Mouse (Mus musculus) liver, embryonic 11.5 days (tissue): ENCODE results near the gene Pitpnc1. TPM values are rescaled to one million over a fixed set of nuclear protein-coding genes. Genes with fewer than 3 reads are reported as not detected.

Experiments
- ATAC-seq: fragments of 200-750 bp; cut with Nextera tagmentation; replicated peaks from 2 replicates; pipeline ENCODE4 v1.8.0; 2017; ENCODE audit warnings: moderate number of reproducible peaks, mild to moderate bottlenecking, moderate TSS enrichment, moderate library complexity; ENCODE audit not compliant: low FRiP score
- DNase-seq: peaks from one replicate; pipeline ENCODE4 v3.0.0-alpha.2; 2017; ENCODE audit warnings: low spot score
- H3K27ac ChIP-seq: fragments of 300-500 bp; sonication (generic); 2 replicates; pipeline ENCODE4 v1.5.1; 2014; ENCODE audit warnings: mild to moderate bottlenecking, low read depth, low read length, control low read depth
- H3K27me3 ChIP-seq: fragments of 300-500 bp; sonication (generic); replicated peaks from 2 replicates; pipeline ENCODE4 v1.6.1; 2014; ENCODE audit warnings: low read length, mixed read lengths; ENCODE audit not compliant: control insufficient read depth, insufficient read depth
- H3K36me3 ChIP-seq: fragments of 300-500 bp; sonication (generic); 2 replicates; pipeline ENCODE4 v1.6.1; 2014; ENCODE audit warnings: mild to moderate bottlenecking, low read length, moderate library complexity, mixed read lengths; ENCODE audit not compliant: control insufficient read depth, insufficient read depth
- H3K4me1 ChIP-seq: fragments of 300-500 bp; sonication (generic); replicated peaks from 2 replicates; pipeline ENCODE4 v1.6.1; 2014; ENCODE audit warnings: low read length, mixed read lengths; ENCODE audit not compliant: control insufficient read depth, insufficient read depth
- H3K4me2 ChIP-seq: fragments of 300-500 bp; sonication (generic); 2 replicates; pipeline ENCODE4 v1.6.1; 2014; ENCODE audit warnings: mild to moderate bottlenecking, control low read depth, moderate library complexity
- H3K4me3 ChIP-seq: fragments of 300-500 bp; sonication (generic); 2 replicates; pipeline ENCODE4 v1.5.1; 2014; ENCODE audit warnings: low read depth, low read length, control low read depth
- H3K9ac ChIP-seq: fragments of 300-500 bp; sonication (generic); 2 replicates; pipeline ENCODE4 v1.6.1; 2014; ENCODE audit warnings: low read depth, low read length, control low read depth
- H3K9me3 ChIP-seq: fragments of 300-500 bp; sonication (generic); 2 replicates; pipeline ENCODE4 v1.6.1; 2016; ENCODE audit warnings: low read length, inconsistent platforms, mixed read lengths; ENCODE audit not compliant: control insufficient read depth
- WGBS: fragments of 180-500 bp; shearing (Covaris S2); extraction: QIAGEN DNeasy Blood & Tissue Kit; methylation state at CpG from one replicate; pipeline ENCODE4 v1.1.7; 2014; 5-methylcytosine and 5-hydroxymethylcytosine counted together
- polyA plus RNA-seq: library from polyadenylated mRNA; unstranded; fragments of >200 nt; fragmentation: Nextera tagmentation; extraction: Ambion mirVana; gene quantifications from 2 replicates; pipeline ENCODE4 v1.2.1, GENCODE M21; 2014

Pitpnc1 gene
- polyA plus RNA-seq, 1 experiment from 2014 or later = 19.2 TPM

GRCm38 (mm10) chr11:107469523-107470371 is 752 bp downstream of the Pitpnc1 start:
- Histone ChIP-seq H3K36me3 (no peaks in the 10 kb centered on the region), H3K9ac (peak overlapping the region; percentile 93), H3K27ac (peak overlapping the region; percentile 86), H3K4me3 (peak overlapping the region; percentile 89), H3K27me3 (no peaks in the 10 kb centered on the region), H3K9me3 (no peaks in the 10 kb centered on the region), H3K4me2 (peak overlapping the region; percentile 73), H3K4me1 (peaks cover 23% of the 10 kb centered on the region)
- peak; percentile 79 for DNase-seq
- ATAC-seq = peak; percentile 42
- 0% methylated on average over 59 of the region's 59 CpGs for WGBS

DNA sequence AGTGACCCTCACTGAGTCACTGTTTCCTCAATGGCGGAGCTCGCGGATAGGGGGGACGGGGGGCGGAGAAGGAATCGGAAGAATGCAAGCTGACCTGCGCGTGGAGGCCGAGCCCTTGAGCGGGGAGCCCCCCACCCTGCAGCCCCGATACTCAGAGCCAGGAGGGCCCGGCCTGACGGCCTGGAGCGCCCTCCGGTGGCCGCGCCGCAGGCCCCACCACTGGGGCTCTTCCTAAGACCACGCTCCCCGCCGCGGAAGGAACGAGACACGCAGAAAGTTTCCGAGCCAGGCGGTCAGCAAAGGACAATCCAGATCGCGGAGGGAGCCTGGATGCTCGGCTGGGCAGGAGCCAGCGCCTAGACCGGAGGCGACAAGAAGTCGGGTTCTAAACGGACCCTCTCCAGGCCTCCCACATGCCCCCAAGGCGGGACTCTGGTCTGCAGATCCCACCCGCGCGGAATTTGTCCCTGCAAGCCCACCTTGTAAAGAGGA is 1.4 kb downstream of the Pitpnc1 start:
- H3K4me2 ChIP-seq = peak overlapping the region; percentile 73
- peak overlapping the region; percentile 86 for H3K27ac ChIP-seq
- H3K4me3 ChIP-seq = peak overlapping the region; percentile 89
- peak overlapping the region; percentile 93 for H3K9ac ChIP-seq
- WGBS = under 1% methylated on average over 38 of the region's 38 CpGs
- peak; percentile 73 for ATAC-seq
- DNase-seq = peak; percentile 84
- H3K9me3 ChIP-seq = no peaks in the 10 kb centered on the region
- peaks cover 25% of the 10 kb centered on the region for H3K4me1 ChIP-seq
- H3K27me3 ChIP-seq = no peaks in the 10 kb centered on the region
- no peaks in the 10 kb centered on the region for H3K36me3 ChIP-seq

DNA sequence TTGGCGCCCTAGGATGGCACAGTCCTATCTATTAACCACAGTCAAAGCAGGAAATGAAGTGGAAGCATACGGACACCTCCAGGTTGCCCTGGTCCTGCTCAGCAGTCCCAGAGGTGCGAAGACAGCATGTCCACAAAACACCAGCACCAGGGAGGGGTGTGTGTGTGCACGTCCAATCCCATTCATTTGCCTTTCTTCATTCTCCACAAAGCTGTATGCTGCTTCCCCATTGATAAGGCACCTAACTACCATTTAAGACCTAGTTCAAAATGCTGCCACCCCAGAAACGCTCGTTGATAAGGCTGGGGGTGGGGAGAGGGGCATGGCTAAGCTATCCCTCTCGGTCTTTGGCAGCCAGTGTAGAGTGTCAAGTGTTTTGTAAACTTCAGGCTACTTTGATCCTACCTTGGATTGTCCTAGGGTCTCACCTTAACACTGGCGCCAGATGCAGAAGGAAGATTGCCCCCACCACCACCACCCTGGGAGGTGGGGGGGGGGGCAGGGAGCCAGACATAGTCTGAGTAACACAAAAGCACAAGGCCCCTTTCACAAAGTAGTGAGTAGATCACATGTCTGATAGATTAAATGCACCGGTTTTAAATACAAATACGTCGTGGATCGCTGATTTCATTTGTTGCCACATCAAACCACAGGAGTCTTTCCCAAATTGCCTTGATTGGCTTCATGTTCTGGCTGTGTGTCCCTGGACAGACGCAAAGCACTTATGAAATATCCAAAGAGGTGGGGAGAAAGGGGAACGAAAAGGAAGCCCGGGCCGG is 2.1 kb downstream of the Pitpnc1 start:
- H3K4me3 ChIP-seq = peak overlapping the region; percentile 89
- peaks cover 28% of the 10 kb centered on the region for H3K4me1 ChIP-seq
- H3K9me3 ChIP-seq = no peaks in the 10 kb centered on the region
- H3K9ac ChIP-seq = peak overlapping the region; percentile 93
- DNase-seq = peak; percentile 72
- peak overlapping the region; percentile 73 for H3K4me2 ChIP-seq
- H3K36me3 ChIP-seq = no peaks in the 10 kb centered on the region
- H3K27me3 ChIP-seq = no peaks in the 10 kb centered on the region
- WGBS = 7% methylated on average over 16 of the region's 16 CpGs
- H3K27ac ChIP-seq = peak overlapping the region; percentile 86
- ATAC-seq = peak; percentile 81

- no peak overlapping the region for H3K9ac ChIP-seq
- no peaks in the 10 kb centered on the region for H3K9me3 ChIP-seq
- H3K4me3 ChIP-seq = no peak overlapping the region
- ATAC-seq (no peak), DNase-seq (no peak)
- peaks cover 30% of the 10 kb centered on the region for H3K4me1 ChIP-seq
- H3K36me3 ChIP-seq = 0 out of 2 replicates have a peak, but pooled peaks cover 2% of the 10 kb centered on the region
- WGBS = 60% methylated on average over 6 of the region's 6 CpGs
- peak overlapping the region; percentile 12 for H3K4me2 ChIP-seq
- no peaks in the 10 kb centered on the region for H3K27me3 ChIP-seq
- H3K27ac ChIP-seq = peak overlapping the region; percentile 57
Measured at GRCm38 (mm10) chr11:107466611-107467391, 3.7 kb downstream of the Pitpnc1 start.

GRCm38 (mm10) chr11:107465969-107466368 is 4.5 kb downstream of the Pitpnc1 start:
- H3K9me3 ChIP-seq = no peaks in the 10 kb centered on the region
- H3K27me3 ChIP-seq = no peaks in the 10 kb centered on the region
- ATAC-seq (no peak), DNase-seq (no peak)
- no peak overlapping the region for H3K4me3 ChIP-seq
- H3K4me1 ChIP-seq = peaks cover 30% of the 10 kb centered on the region
- no peak overlapping the region; the same call in 1 of the 2 replicates for H3K4me2 ChIP-seq
- no peak overlapping the region for H3K27ac ChIP-seq
- H3K36me3 ChIP-seq = 0 out of 2 replicates have a peak, but pooled peaks cover 2% of the 10 kb centered on the region
- no peak overlapping the region for H3K9ac ChIP-seq
- 38% methylated on average over 1 of the region's 1 CpGs for WGBS

DNA sequence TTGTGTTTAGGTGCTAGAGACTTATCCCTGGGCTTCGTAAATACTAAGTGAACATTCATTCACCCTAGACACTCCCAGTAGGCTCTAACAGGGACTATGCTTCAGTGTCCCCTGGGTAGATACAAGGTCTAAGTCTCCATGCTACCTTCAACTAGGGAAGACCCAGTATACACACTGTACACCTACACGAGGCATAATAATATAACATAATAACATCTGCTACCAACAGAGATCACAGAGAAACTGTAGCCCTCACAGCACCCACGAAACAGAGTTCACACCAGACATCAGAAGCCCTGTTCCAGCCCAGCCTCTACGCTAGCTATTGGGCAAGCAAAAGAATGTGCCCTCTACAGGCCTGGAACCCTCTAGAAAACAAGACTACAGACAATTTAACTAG is 5.5 kb downstream of the Pitpnc1 start:
- DNase-seq = no peak
- H3K27ac ChIP-seq = no peak overlapping the region
- no peak overlapping the region for H3K9ac ChIP-seq
- no peak overlapping the region for H3K4me3 ChIP-seq
- WGBS = 90% methylated on average over 4 of the region's 4 CpGs
- H3K4me1 ChIP-seq = peaks cover 30% of the 10 kb centered on the region
- no peak overlapping the region for H3K4me2 ChIP-seq
- H3K9me3 ChIP-seq = no peaks in the 10 kb centered on the region
- H3K27me3 ChIP-seq = no peaks in the 10 kb centered on the region
- no peak for ATAC-seq
- H3K36me3 ChIP-seq = 0 out of 2 replicates have a peak, but pooled peaks cover 2% of the 10 kb centered on the region

- Histone ChIP-seq H3K36me3 (0 out of 2 replicates have a peak, but pooled peaks cover 2% of the 10 kb centered on the region), H3K4me1 (peaks cover 30% of the 10 kb centered on the region), H3K9me3 (no peaks in the 10 kb centered on the region), H3K4me3 (no peak overlapping the region), H3K9ac (no peak overlapping the region), H3K27me3 (no peaks in the 10 kb centered on the region), H3K27ac (no peak overlapping the region; the same call in 1 of the 2 replicates), H3K4me2 (no peak overlapping the region)
- ATAC-seq = no peak
- no peak for DNase-seq
- WGBS = 62% methylated on average over 6 of the region's 6 CpGs
Measured at GRCm38 (mm10) chr11:107464141-107464540, 6.4 kb downstream of the Pitpnc1 start.

DNA sequence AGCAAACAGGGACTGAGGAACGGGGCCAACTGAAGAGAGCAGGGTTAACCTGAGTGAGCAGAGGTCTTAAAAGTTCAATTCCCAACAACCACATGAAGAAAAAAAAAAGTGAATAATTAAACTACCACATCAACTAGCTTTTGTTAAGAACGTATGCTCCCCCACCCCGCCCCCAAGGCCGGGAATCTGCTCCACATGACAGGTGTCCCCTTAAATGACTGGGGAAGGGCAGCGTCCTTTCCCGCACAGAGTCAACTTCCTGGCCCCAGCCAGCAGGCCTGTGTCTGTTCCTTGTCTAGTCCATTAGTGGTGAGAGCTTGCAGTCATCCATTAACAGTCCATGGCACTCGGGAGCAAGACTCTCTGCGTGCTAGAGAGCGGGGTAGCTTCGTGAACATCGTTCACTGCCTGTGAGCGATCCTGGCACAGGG is 7.2 kb downstream of the Pitpnc1 start:
- no peaks in the 10 kb centered on the region for H3K9me3 ChIP-seq
- 0 out of 2 replicates have a peak, but pooled peaks cover 2% of the 10 kb centered on the region for H3K36me3 ChIP-seq
- peaks cover 32% of the 10 kb centered on the region for H3K4me1 ChIP-seq
- H3K4me2 ChIP-seq = no peak overlapping the region
- no peaks in the 10 kb centered on the region for H3K27me3 ChIP-seq
- H3K4me3 ChIP-seq = no peak overlapping the region
- no peak overlapping the region for H3K9ac ChIP-seq
- DNase-seq (no peak), ATAC-seq (no peak)
- H3K27ac ChIP-seq = no peak overlapping the region
- WGBS = 84% methylated on average over 12 of the region's 12 CpGs
